Mouse (Mus musculus) stomach, postnatal 0 days (tissue): ENCODE data around the gene Krt71. TPM values are rescaled to one million over a fixed set of nuclear protein-coding genes. Genes with fewer than 3 reads are reported as not detected.

Source experiments
- ATAC-seq: fragments of 200-750 bp; cut with Nextera tagmentation; 2 replicates; pipeline ENCODE4 v1.8.0; 2017; ENCODE audit not compliant: low FRiP score, low TSS enrichment
- DNase-seq: peaks from one replicate; pipeline ENCODE4 v3.0.0-alpha.2; 2016; ENCODE audit warnings: low spot score
- H3K27ac ChIP-seq: fragments of 300-500 bp; sonication (generic); replicated peaks from 2 replicates; pipeline ENCODE4 v1.5.1; 2014; ENCODE audit warnings: mild to moderate bottlenecking, control low read depth
- H3K27me3 ChIP-seq: fragments of 300-500 bp; sonication (generic); 2 replicates; pipeline ENCODE4 v1.6.1; 2014; ENCODE audit warnings: low read length; ENCODE audit not compliant: control insufficient read depth, insufficient read depth
- H3K36me3 ChIP-seq: fragments of 300-500 bp; sonication (generic); 2 replicates; pipeline ENCODE4 v1.6.1; 2014; ENCODE audit warnings: low read length, mixed read lengths; ENCODE audit not compliant: control insufficient read depth, insufficient read depth
- H3K4me1 ChIP-seq: fragments of 300-500 bp; sonication (generic); replicated peaks from 2 replicates; pipeline ENCODE4 v1.6.1; 2014; ENCODE audit warnings: antibody characterized with exemption; ENCODE audit not compliant: control insufficient read depth, insufficient read depth
- H3K4me2 ChIP-seq: fragments of 300-500 bp; sonication (generic); replicated peaks from 2 replicates; pipeline ENCODE4 v1.6.1; 2014; ENCODE audit warnings: low read depth, mild to moderate bottlenecking, control low read depth, moderate library complexity
- H3K4me3 ChIP-seq: fragments of 300-500 bp; sonication (generic); 2 replicates; pipeline ENCODE4 v1.5.1; 2014; ENCODE audit warnings: low read depth, low read length, control low read depth
- H3K9ac ChIP-seq: fragments of 300-500 bp; sonication (generic); 2 replicates; pipeline ENCODE4 v1.6.1; 2014; ENCODE audit warnings: mild to moderate bottlenecking, low read length, control low read depth, mixed read lengths
- H3K9me3 ChIP-seq: fragments of 300-500 bp; sonication (generic); 2 replicates; pipeline ENCODE4 v1.6.1; 2016; ENCODE audit warnings: low read length; ENCODE audit not compliant: control insufficient read depth
- CTCF ChIP-seq: IDR thresholded peaks from 2 replicates; pipeline ENCODE4 v1.5.1; 2016; ENCODE audit warnings: antibody characterized with exemption, low read depth, mild to moderate bottlenecking, moderate library complexity
- EP300 ChIP-seq: optimal IDR thresholded peaks from 2 replicates; pipeline ENCODE3; 2016; ENCODE audit warnings: antibody characterized with exemption
- WGBS: fragments of 180-500 bp; shearing (Covaris S2); extraction: QIAGEN DNeasy Blood & Tissue Kit; methylation state at CpG from one replicate; pipeline ENCODE4 v1.1.7; 2014; 5-methylcytosine and 5-hydroxymethylcytosine counted together
- polyA plus RNA-seq: library from polyadenylated mRNA; unstranded; fragments of >200 nt; fragmentation: Nextera tagmentation; extraction: Ambion mirVana; gene quantifications from 2 replicates; pipeline ENCODE4 v1.2.1, GENCODE M21; 2015

The Krt71 gene
- not detected in 2 replicates for polyA plus RNA-seq

DNA sequence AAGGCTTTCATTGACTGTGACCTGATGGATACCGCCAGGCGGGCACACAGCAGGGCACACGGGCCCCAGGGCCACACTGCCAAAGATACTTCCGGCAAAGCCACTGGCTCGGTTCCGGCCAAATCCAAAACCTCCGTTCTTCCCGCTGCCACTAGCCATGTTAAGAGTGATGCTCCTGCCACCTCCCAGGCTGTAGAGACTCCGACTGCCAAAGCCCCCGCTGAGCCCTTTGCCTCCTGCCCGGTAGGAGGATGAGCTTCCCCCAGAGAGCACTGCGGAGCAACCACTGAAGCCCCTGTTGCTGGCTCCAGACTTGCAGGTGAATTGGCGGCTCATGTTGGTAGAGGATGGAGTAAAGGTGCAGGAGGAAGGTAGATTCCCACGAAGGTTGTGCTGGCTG is at the start of gene Krt71:
Gene Krt71 (minus strand): TSS at position 399 of the 400 bp plus-strand sequence.
- H3K9me3 ChIP-seq = no peaks in the 10 kb centered on the region
- no peak for TF ChIP-seq EP300
- no peak for TF ChIP-seq CTCF
- H3K27me3 ChIP-seq = no peaks in the 10 kb centered on the region
- H3K36me3 ChIP-seq = no peaks in the 10 kb centered on the region
- H3K27ac ChIP-seq = no peak within 1 kb of the TSS
- no peak within 1 kb of the TSS for H3K4me3 ChIP-seq
- no peak for ATAC-seq
- no peak within 1 kb of the TSS for H3K9ac ChIP-seq
- no peak within 1 kb of the TSS for H3K4me2 ChIP-seq
- no peak for DNase-seq
- H3K4me1 ChIP-seq = no peaks in the 10 kb centered on the region
- WGBS = 63% methylated on average over 14 of the region's 14 CpGs

DNA sequence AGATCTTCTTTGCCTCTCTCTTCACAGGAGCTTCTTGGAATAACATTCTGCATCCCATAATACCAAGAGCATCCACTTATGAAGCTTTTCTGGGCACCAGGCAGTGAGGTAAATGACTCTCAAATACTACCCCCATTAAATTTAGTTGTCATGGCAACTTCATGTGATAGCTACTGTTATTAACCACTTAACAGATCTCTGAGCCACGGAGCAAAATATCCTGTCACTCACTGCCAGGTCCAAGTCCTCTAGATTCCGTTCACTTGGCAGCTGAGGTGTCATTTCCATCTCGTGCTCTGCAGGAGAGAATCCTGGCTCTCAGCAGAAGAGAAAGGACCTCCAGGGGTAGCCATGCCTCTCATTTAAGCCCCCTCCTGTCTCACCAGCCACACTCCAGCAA is 48.0 kb upstream of the Krt71 start:
- no peak for TF ChIP-seq EP300
- no peak for TF ChIP-seq CTCF
- DNase-seq (no peak), ATAC-seq (no peak)
- no peaks in the 10 kb centered on the region for H3K36me3 ChIP-seq
- H3K4me3 ChIP-seq = no peak overlapping the region
- H3K9ac ChIP-seq = no peak overlapping the region
- no peak overlapping the region for H3K4me2 ChIP-seq
- 10% methylated on average over 3 of the region's 3 CpGs for WGBS
- H3K9me3 ChIP-seq = no peaks in the 10 kb centered on the region
- no peak overlapping the region for H3K27ac ChIP-seq
- H3K4me1 ChIP-seq = no peaks in the 10 kb centered on the region
- H3K27me3 ChIP-seq = no peaks in the 10 kb centered on the region

DNA sequence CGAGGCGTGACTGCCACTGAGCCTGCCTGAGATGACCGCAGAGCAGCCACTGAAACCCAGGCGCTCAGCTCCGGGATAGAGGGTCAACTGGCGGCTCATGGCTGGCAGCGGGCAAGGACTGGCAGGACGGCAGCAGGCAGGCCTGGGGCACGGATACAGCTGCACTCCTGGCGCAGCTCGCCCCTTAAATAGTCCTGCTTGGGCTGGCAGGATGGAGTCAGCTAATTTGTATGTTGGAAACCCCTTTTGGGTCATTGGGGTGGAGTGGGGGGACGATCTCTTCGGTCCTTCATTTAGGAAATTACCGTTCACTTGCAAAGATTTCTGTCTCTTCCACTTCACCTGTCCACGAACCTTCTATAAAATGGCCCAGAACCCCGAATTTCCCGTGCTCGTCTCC is 43.5 kb upstream of the Krt71 start, which contains the start of gene Krt72:
Gene Krt72 (minus strand): TSS at position 101 of the 400 bp plus-strand sequence.
- 92% methylated on average over 18 of the region's 18 CpGs for WGBS
- H3K27me3 ChIP-seq = no peaks in the 10 kb centered on the region
- TF ChIP-seq EP300 (no peak), CTCF (no peak)
- no peak within 1 kb of the TSS for H3K27ac ChIP-seq
- no peak within 1 kb of the TSS for H3K4me2 ChIP-seq
- H3K4me3 ChIP-seq = no peak within 1 kb of the TSS
- ATAC-seq (no peak), DNase-seq (no peak)
- no peaks in the 10 kb centered on the region for H3K4me1 ChIP-seq
- H3K9ac ChIP-seq = no peak within 1 kb of the TSS
- H3K36me3 ChIP-seq = no peaks in the 10 kb centered on the region
- no peaks in the 10 kb centered on the region for H3K9me3 ChIP-seq

DNA sequence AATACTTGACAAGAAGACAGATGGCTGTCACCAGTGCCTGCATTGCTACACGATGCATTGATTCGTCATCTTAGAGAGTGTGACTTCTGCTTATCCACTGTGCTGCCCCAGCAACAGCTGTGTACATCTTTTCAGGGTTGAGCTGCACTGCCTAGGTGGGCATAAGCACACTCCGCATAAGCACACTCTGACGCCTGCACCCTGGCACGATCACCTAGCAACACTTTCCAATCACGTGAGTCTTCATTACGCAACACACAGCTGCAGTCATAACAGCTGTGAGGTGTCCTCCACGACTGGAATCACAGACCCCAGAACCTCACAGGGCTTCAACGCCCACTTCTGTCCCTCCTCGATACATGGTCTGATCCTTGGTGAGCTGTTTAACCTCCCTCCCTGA is 30.5 kb upstream of the Krt71 start:
- TF ChIP-seq CTCF (no peak), EP300 (no peak)
- Histone ChIP-seq H3K36me3 (no peaks in the 10 kb centered on the region), H3K4me2 (no peak overlapping the region), H3K9me3 (no peaks in the 10 kb centered on the region), H3K4me1 (no peaks in the 10 kb centered on the region), H3K9ac (0 out of 2 replicates have a peak overlapping the region, but pooled peaks have one; percentile 27), H3K4me3 (no peak overlapping the region), H3K27me3 (no peaks in the 10 kb centered on the region), H3K27ac (no peak overlapping the region)
- ATAC-seq = no peak
- DNase-seq = no peak
- WGBS = 54% methylated on average over 10 of the region's 10 CpGs

DNA sequence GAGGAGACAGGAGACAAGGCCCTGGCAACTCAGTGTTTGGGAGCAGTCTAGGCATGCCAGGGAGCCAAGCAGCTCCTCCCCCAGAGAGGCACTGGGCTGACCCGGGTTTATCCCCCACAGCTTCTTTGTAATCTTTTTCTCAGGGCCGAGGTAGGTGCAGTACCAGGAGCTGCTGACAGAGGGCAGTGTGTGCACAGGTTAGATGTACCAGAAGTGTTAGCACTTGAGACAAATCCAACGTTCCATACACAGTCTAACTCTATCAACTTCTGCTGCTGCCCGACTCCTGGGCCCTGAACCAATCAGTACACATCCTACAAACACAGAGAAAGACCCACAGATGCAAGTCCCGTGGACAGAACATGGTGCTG is 29.8 kb upstream of the Krt71 start:
- H3K9ac ChIP-seq = no peak overlapping the region
- TF ChIP-seq CTCF (peak; percentile 94), EP300 (no peak)
- no peak overlapping the region for H3K4me2 ChIP-seq
- peak overlapping the region; percentile 35; the same call in 1 of the 2 replicates for H3K27ac ChIP-seq
- 2% methylated on average over 5 of the region's 5 CpGs for WGBS
- no peaks in the 10 kb centered on the region for H3K4me1 ChIP-seq
- H3K36me3 ChIP-seq = no peaks in the 10 kb centered on the region
- ATAC-seq (peak; percentile 72), DNase-seq (peak; percentile 88)
- no peaks in the 10 kb centered on the region for H3K27me3 ChIP-seq
- H3K9me3 ChIP-seq = no peaks in the 10 kb centered on the region
- H3K4me3 ChIP-seq = no peak overlapping the region

DNA sequence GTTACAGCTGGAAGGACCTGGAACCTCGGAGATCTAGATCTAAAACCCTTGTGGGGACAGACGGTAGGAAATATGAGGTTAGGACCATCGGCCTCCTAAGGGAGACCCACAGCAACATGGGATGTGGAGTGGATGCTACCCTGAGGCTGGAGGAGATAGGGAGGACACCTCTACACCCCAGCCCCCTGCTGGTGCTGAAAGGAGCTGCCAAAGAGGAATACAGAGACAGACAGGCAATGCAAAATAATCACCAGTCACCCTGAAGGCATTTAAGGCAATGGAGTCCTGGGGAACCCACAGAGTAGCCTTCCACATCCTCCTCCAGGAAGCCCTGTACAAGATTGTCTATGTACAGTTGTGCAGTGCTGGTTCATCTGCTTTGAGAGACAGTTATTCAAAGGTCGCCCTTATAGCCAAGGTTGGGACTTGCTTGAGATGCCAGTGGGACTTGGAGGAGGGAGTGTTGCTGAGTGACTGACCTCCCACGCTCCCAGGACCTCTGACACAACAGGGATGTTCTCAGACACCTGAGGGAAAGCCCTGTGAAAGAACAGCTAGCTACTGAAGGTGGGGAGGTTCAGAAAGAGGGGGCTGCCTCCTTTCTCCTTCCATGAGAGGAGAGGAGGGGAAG is 29.3 kb upstream of the Krt71 start:
- 58% methylated on average over 5 of the region's 5 CpGs for WGBS
- Histone ChIP-seq H3K4me3 (no peak overlapping the region), H3K4me2 (no peak overlapping the region), H3K27me3 (no peaks in the 10 kb centered on the region), H3K36me3 (no peaks in the 10 kb centered on the region), H3K9me3 (no peaks in the 10 kb centered on the region), H3K9ac (no peak overlapping the region), H3K4me1 (no peaks in the 10 kb centered on the region), H3K27ac (peak overlapping the region; percentile 35; the same call in 1 of the 2 replicates)
- TF ChIP-seq CTCF (peak; percentile 72), EP300 (no peak)
- DNase-seq = peak; percentile 30
- peak; percentile 36; the same call in 1 of the 2 replicates for ATAC-seq
